Comparison of ENCODE assay signal across 11 mouse cellular contexts in the genomic region with DNA sequence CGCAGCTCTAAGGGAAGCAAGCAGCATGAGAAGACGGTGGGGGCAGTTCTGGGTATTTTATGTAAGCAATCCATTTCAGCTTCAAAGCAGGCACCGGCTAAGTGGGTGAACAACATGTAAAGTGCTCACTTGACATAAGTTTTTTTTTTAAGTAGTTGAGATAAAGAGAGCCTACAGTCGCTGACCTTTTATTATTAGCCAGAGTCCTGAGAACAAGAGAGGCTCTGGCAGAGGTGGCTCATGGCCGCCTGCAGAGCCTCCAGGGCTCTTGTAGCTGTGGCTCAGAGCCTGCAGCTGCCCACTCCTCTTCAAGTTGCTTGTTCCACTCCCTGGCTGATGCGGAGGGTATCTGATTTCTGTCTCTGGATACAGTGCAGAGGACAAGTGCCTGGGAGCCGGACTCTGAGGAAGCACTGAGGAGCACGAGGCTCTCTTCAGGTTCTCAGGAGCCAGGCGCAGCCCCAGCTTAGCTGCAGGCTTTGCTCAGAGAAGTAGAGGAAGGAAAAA.
DNase-seq lines count a peak whose midpoint lies in the region; ATAC-seq and TF ChIP-seq lines count a peak whose summit lies in the region.
"Had no signal": no experiment of that assay in that cellular context is flagged by ENCODE, and none has a peak within 500 bp of the region (broad histone marks: within the 10 kb centered on the region; RNA-seq: fewer than 3 reads in every experiment).

No protein-coding gene starts in this region.

- no peak overlapping the region for H3K9ac ChIP-seq in heart, embryonic 11.5 days (ENCODE audit: low read depth, low read length)
- no peak overlapping the region for H3K9ac ChIP-seq in heart, postnatal 0 days (replicated peaks; ENCODE audit: low read depth, low read length)

- WGBS in heart, embryonic 11.5 days (ENCODE audit: insufficient replicate concordance): 8% methylated on average over 9 of the region's 9 CpGs
- 10% methylated on average over 9 of the region's 9 CpGs for WGBS in heart, postnatal 0 days

- H3ac ChIP-seq in myocyte (ENCODE audit: control insufficient read depth, insufficient read length): no peak overlapping the region

- peaks cover 10% of the 10 kb centered on the region for H3K4me1 ChIP-seq in heart, embryonic 11.5 days (ENCODE audit: control insufficient read depth, insufficient read depth, low read length)
- H3K4me1 ChIP-seq in heart, postnatal 0 days (ENCODE audit: control insufficient read depth, insufficient read depth): no peaks in the 10 kb centered on the region
- H3K4me1 ChIP-seq: megakaryocyte, embryonic 14.5 days had no signal

- peak; percentile 52; the same call in 1 of the 2 replicates for ATAC-seq in heart, embryonic 11.5 days (replicated peaks; ENCODE audit: insufficient number of reproducible peaks, low FRiP score, low TSS enrichment)
- ATAC-seq in heart, postnatal 0 days (ENCODE audit: insufficient read depth, low read depth): peak; percentile 69

- no peaks in the 10 kb centered on the region for H3K79me2 ChIP-seq in myocyte (ENCODE audit: control insufficient read depth, insufficient read depth)

- no peaks in the 10 kb centered on the region for H3K36me3 ChIP-seq in heart, embryonic 11.5 days (ENCODE audit: control insufficient read depth, insufficient read depth, low read length)
- H3K36me3 ChIP-seq in heart, postnatal 0 days (replicated peaks; ENCODE audit: control insufficient read depth, insufficient read depth, low read length): no peaks in the 10 kb centered on the region
- peaks cover 3% of the 10 kb centered on the region for H3K36me3 ChIP-seq in myocyte (ENCODE audit: control insufficient read depth, insufficient read depth)

- peak overlapping the region; percentile 50 for H3K4me2 ChIP-seq in heart, embryonic 11.5 days
- H3K4me2 ChIP-seq in heart, postnatal 0 days (ENCODE audit: low read depth, low read length): peak overlapping the region; percentile 37
- no peak overlapping the region for H3K4me2 ChIP-seq in myocyte (ENCODE audit: low read depth)

- no peak for TF ChIP-seq CTCF in brain, embryonic 14.5 days (IDR thresholded peaks at IDR 0.05; ENCODE audit: borderline replicate concordance, extremely low read depth, insufficient read depth, insufficient read length)
- TF ChIP-seq CTCF in heart, postnatal 0 days (IDR thresholded peaks at IDR 0.05; ENCODE audit: low read depth): no peak

- no peaks in the 10 kb centered on the region for H3K9me3 ChIP-seq in heart, embryonic 11.5 days (replicated peaks; ENCODE audit: control insufficient read depth, low read length)
- 0 out of 2 replicates have a peak, but pooled peaks cover under 1% of the 10 kb centered on the region for H3K9me3 ChIP-seq in heart, postnatal 0 days (replicated peaks; ENCODE audit: control insufficient read depth, low read length)

- H3K4me3 ChIP-seq in heart, embryonic 11.5 days (ENCODE audit: low read depth, low read length): peak overlapping the region; percentile 12; the same call in 1 of the 2 replicates
- no peak overlapping the region for H3K4me3 ChIP-seq in heart, postnatal 0 days (ENCODE audit: low read depth, low read length)
- no peak overlapping the region for H3K4me3 ChIP-seq in myocyte
- H3K4me3 ChIP-seq: megakaryocyte, embryonic 14.5 days had no signal

- H3K27me3 ChIP-seq in heart, embryonic 11.5 days (ENCODE audit: control insufficient read depth, insufficient read depth, low read length): peaks cover 43% of the 10 kb centered on the region
- peaks cover 72% of the 10 kb centered on the region for H3K27me3 ChIP-seq in heart, postnatal 0 days (ENCODE audit: control insufficient read depth, insufficient read depth, low read length)
- no peaks in the 10 kb centered on the region for H3K27me3 ChIP-seq in myocyte (ENCODE audit: control insufficient read depth, insufficient read depth, insufficient read length)
- H3K27me3 ChIP-seq: CH12.LX; megakaryocyte, embryonic 14.5 days had no signal

- TF ChIP-seq POLR2A in brain, embryonic 14.5 days (IDR thresholded peaks at IDR 0.05; ENCODE audit: borderline replicate concordance, extremely low read depth, insufficient read depth, insufficient read length, poor library complexity, severe bottlenecking): no peak
- no peak for TF ChIP-seq POLR2A in myocyte (IDR thresholded peaks at IDR 0.05; ENCODE audit: insufficient read length, low read depth)

- DNase-seq in heart, postnatal 14 days: no peak
- DNase-seq in brain, embryonic 14.5 days (ENCODE audit: low read depth): peak; percentile 64
- peak; percentile 10 for DNase-seq in heart, postnatal 0 days (ENCODE audit: low spot score)
- DNase-seq in layer of hippocampus, adult 11-12 months (ENCODE audit: low spot score): no peak
- no peak for DNase-seq in cerebellum, adult 9-11 months
- no peak for DNase-seq in ovary, adult 18-20 months (ENCODE audit: low spot score)
- DNase-seq: thymus, adult 2 months had no signal

- intact Hi-C loops in heart, postnatal 14 days (cut with DNase I): no loop called here

- no peak for TF ChIP-seq EP300 in heart, postnatal 0 days (IDR thresholded peaks at IDR 0.05; ENCODE audit: low read depth)

- peak overlapping the region; percentile 22; the same call in 1 of the 2 replicates for H3K27ac ChIP-seq in heart, embryonic 11.5 days (ENCODE audit: low read depth, low read length)
- no peak overlapping the region for H3K27ac ChIP-seq in heart, postnatal 0 days (ENCODE audit: low read depth)

TF ChIP-seq in myocyte, 11 proteins besides CTCF, POLR2A, EP300 and RAD21:
- TF ChIP-seq SRF (IDR thresholded peaks at IDR 0.05; ENCODE audit: control insufficient read depth, insufficient read length, low read depth) (no peak), MYOD1 (IDR thresholded peaks at IDR 0.05; ENCODE audit: control insufficient read depth in 1 of 3, insufficient read length in 2 of 3, low read depth in 2 of 3) (peak in 2 of 3 experiments; percentile 11 to 35)

Comparison
In these comparisons a context has a peak if more than half of its experiments do, and no peak if none do; other contexts are left out.
1. DNase-seq: peak in brain, embryonic 14.5 days (single experiment) and heart, postnatal 0 days (single experiment); none in heart, postnatal 14 days (0 of 2), layer of hippocampus, adult 11-12 months (single experiment), cerebellum, adult 9-11 months (single experiment) and ovary, adult 18-20 months (single experiment).